ENCODE assay signal across 7 mouse cellular contexts in genomic region chr7:99534901-99535735, GRCm38 (mm10). TPM values are rescaled to one million over a fixed set of nuclear protein-coding genes. Genes with fewer than 3 reads are reported as not detected.
A peak's percentile ranks its signal among the peaks of the same experiment; 100 is the strongest.
DNase-seq lines count a peak whose midpoint lies in the region; ATAC-seq lines count a peak whose summit lies in the region.

Arrb1 (plus strand) TSS chr7:99535466.

- intact Hi-C loops in left cerebral cortex, postnatal 36 days (cut with DNase I) = loop anchor here (5.0 kb wide), 1 partner anchor 33 kb away; no protein-coding TSS in a partner anchor

- H3K4me3 ChIP-seq in intestine, embryonic 14.5 days (ENCODE audit: low read depth, low read length) = peak within 1 kb of the TSS; percentile 69
- H3K4me3 ChIP-seq in midbrain, embryonic 10.5 days = peak within 1 kb of the TSS; percentile 80

- no peaks in the 10 kb centered on the region for H3K9me3 ChIP-seq in intestine, embryonic 14.5 days (ENCODE audit: control insufficient read depth, low read length)
- no peaks in the 10 kb centered on the region for H3K9me3 ChIP-seq in midbrain, embryonic 10.5 days (replicated peaks)

- H3K36me3 ChIP-seq in intestine, embryonic 14.5 days (ENCODE audit: control insufficient read depth, insufficient read depth, low read length) = no peaks in the 10 kb centered on the region
- H3K36me3 ChIP-seq in midbrain, embryonic 10.5 days = no peaks in the 10 kb centered on the region

- no peaks in the 10 kb centered on the region for H3K27me3 ChIP-seq in intestine, embryonic 14.5 days (replicated peaks; ENCODE audit: control insufficient read depth, insufficient read depth, low read length)
- peaks cover 24% of the 10 kb centered on the region for H3K27me3 ChIP-seq in midbrain, embryonic 10.5 days (ENCODE audit: low read depth, poor library complexity, severe bottlenecking)

- peak; percentile 71 for DNase-seq in adrenal gland, adult 8-10 months
- DNase-seq in embryo, embryonic 10.5 days (ENCODE audit: low spot score) = peak; percentile 88
- DNase-seq in gastrocnemius, postnatal 25 days = peak; percentile 84
- peak; percentile 83 for DNase-seq in intestine, embryonic 14.5 days (ENCODE audit: low spot score)
- peak; percentile 81 to 88 for DNase-seq in left cerebral cortex, postnatal 36 days (ENCODE audit: low spot score in 2 of 2)
- peak; percentile 82 for DNase-seq in midbrain, embryonic 10.5 days (ENCODE audit: low spot score)
- DNase-seq in right cerebral cortex, postnatal 36 days (ENCODE audit: low spot score in 2 of 2) = peak; percentile 78 to 82

- peaks cover 41% of the 10 kb centered on the region for H3K4me1 ChIP-seq in intestine, embryonic 14.5 days (replicated peaks; ENCODE audit: control insufficient read depth, insufficient read depth, low read length)
- peaks cover 66% of the 10 kb centered on the region for H3K4me1 ChIP-seq in midbrain, embryonic 10.5 days

- WGBS in intestine, embryonic 14.5 days = under 1% methylated on average over 66 of the region's 68 CpGs
- under 1% methylated on average over 68 of the region's 68 CpGs for WGBS in midbrain, embryonic 10.5 days

- H3K4me2 ChIP-seq in intestine, embryonic 14.5 days (ENCODE audit: low read length) = peak within 1 kb of the TSS; percentile 84

- peak within 1 kb of the TSS; percentile 78 for H3K27ac ChIP-seq in intestine, embryonic 14.5 days (ENCODE audit: low read depth)
- H3K27ac ChIP-seq in midbrain, embryonic 10.5 days (replicated peaks) = peak within 1 kb of the TSS; percentile 94

- ATAC-seq in intestine, embryonic 14.5 days (replicated peaks; ENCODE audit: low FRiP score, low TSS enrichment, low read depth) = peak; percentile 85

- peak within 1 kb of the TSS; percentile 80 for H3K9ac ChIP-seq in intestine, embryonic 14.5 days (ENCODE audit: low read length)

RNA-seq across cellular contexts. Expression of gene Arrb1, which starts in this region (rescaled TPM):
- 10 to 100 TPM; 59.8 to 82.0 (median 64.7) TPM for total RNA-seq in adrenal gland, adult 8-10 months (2022)
- 10 to 100 TPM; 12.4 to 15.6 TPM for total RNA-seq in gastrocnemius, postnatal 25 days (2021)
- polyA plus RNA-seq in intestine, embryonic 14.5 days (2014; fragmentation: Nextera tagmentation; extraction: Ambion mirVana) = 5.3 and 6.1 TPM in 2 replicates
- 100 to 1,000 TPM; 189 to 196 TPM for total RNA-seq in left cerebral cortex, postnatal 36 days (2021)
- polyA plus RNA-seq in midbrain, embryonic 10.5 days (2016; fragmentation: Nextera tagmentation; extraction: Ambion mirVana) = 9.8 and 10.1 TPM in 2 replicates

Comparison
In these comparisons a context has a peak if more than half of its experiments do, and no peak if none do; other contexts are left out.
1. Peak in every context shown above with its lines: DNase-seq, ATAC-seq, H3K4me3 ChIP-seq and H3K27ac ChIP-seq.